Mouse (Mus musculus) right cerebral cortex, postnatal 36 days (tissue): Measurements from ENCODE around the gene Gli3.

Experiments
- DNase-seq, 2 experiments: peaks; one replicate each; pipeline ENCODE4 v3.0.0; 2022; ENCODE audit warnings: low spot score in 2 of 2, mixed read lengths in 1 of 2

Gene Gli3

GRCm38 (mm10) chr13:15462830-15463491, at the start of gene Gli3:
TSS of gene Gli3 (plus strand) at chr13:15463235.
- DNase-seq, result no peak

- no peak for DNase-seq
Measured at GRCm38 (mm10) chr13:15421182-15421750, 41.8 kb upstream of the Gli3 start.

- no peak for DNase-seq
Measured at GRCm38 (mm10) chr13:15442002-15442401, 21.0 kb upstream of the Gli3 start.

- DNase-seq, result no peak
Measured at GRCm38 (mm10) chr13:15444312-15444711, 18.7 kb upstream of the Gli3 start.

- no peak for DNase-seq
Measured at GRCm38 (mm10) chr13:15445591-15445990, 17.4 kb upstream of the Gli3 start.

- no peak for DNase-seq
Measured at GRCm38 (mm10) chr13:15446004-15446403, 17.0 kb upstream of the Gli3 start.

- no peak for DNase-seq
Measured at GRCm38 (mm10) chr13:15446782-15447564, 16.1 kb upstream of the Gli3 start.

GRCm38 (mm10) chr13:15450941-15451340, 12.1 kb upstream of the Gli3 start:
- no peak for DNase-seq

DNA sequence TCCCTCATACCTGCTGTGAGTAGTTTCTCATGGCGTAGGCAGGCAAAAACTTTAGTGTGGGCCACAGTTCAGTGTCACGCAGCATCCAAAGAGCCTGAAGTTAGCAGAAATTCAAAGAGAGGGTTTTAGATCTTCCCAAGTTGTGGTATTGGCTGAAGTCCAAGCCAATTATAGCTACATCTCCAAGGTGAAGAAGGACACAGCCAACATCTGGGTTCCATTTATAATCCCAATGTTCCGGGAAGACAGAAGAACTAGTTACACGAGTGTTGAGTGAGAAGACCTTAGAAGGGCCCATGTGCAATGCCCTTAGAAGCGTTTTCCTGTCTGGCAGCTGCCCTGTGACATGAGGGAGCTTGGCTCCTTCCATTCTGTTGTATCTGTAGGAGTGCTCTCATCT, 5.2 kb upstream of the Gli3 start:
- no peak for DNase-seq

- DNase-seq, result no peak
Measured at GRCm38 (mm10) chr13:15461926-15462325, 1.1 kb upstream of the Gli3 start.

GRCm38 (mm10) chr13:15463492-15464080, 551 bp downstream of the Gli3 start:
- no peak for DNase-seq

DNA sequence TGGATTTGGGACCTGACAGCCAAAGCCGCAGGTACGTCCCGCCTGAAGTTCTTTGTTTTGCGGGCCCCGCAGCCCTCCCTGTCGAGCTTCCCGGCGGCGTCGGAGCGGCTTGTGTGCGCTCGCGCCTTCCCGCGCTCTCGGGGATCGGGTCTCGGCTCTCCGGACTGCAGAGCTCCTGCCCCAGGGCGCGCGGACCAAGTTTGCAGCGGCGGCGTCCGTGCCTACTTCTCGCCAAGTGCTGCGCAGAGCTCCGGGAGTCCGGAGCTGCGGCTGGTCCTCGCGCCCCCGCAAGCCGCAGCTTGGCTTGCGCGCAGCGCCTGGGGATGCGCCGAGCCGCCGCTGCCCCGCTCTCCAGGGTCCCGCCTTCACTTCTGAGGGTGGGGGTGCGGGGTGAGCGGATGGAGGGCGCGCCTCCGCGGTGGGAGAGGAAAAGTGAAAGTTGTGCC, 1.1 kb downstream of the Gli3 start:
- no peak for DNase-seq

DNA sequence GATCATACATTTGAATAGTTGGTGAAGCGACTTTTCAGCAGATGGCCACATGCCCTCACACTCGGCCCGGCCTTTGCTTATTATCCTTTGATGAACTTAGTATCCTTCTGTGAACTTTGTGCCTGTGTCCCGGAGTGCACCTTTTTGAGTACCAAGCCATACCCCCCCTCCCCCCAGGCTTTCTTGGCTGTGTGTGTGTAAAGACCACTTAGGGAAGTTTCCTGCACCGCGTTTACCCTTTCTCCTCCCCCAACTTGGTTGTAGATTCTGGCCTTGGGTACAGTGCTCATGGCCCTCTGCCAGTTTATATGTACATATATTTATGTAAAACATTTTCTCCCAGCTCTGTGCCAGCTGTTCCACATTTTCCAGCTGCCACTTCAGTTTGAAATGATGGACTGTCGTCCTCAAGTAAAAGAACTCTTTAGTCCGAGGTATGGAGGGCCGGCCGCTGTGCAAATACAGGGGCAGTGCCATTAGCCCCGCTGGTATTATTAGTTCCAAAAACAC, 1.8 kb downstream of the Gli3 start:
- DNase-seq, result no peak

GRCm38 (mm10) chr13:15466496-15466895, 3.5 kb downstream of the Gli3 start:
- DNase-seq, result no peak

DNA sequence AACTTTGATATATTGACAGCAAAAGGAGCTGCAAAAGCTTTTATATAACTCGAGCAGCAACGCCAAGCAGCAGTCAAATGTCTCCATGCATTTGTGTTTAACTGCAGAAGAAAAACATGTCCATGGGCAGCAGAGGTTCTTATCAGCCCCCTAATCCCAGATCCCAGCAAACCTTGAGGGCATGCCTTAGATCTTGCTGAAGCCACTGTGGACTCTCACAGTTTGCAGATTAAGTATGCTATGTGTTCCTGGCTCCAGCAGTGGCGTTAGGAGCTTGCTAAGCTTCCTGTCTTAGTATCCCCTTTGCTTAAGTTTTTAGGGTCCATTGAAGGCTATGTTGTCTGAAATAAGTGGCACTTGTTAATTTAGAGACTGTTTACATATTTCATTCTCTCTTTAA, 4.4 kb downstream of the Gli3 start:
- no peak for DNase-seq

DNA sequence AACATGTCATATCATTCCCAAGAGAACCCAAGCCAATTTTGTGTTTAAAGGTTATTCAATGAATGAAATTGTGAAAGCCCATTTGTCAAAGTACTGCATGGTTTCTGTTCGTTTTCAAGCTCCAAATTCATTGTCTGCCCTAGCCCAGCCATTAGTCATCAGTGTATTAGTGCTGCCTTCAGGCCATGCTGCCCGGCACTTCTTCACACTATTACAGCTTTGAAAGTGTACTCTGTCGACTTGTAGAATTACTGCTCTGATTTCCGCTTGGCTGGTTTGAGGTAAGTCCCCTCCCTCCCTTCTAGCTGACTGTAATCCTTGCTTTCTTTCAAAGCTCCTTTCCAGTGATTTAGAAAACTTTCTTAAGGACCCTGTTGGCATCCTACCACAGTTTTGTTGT, 5.4 kb downstream of the Gli3 start:
- no peak for DNase-seq

DNA sequence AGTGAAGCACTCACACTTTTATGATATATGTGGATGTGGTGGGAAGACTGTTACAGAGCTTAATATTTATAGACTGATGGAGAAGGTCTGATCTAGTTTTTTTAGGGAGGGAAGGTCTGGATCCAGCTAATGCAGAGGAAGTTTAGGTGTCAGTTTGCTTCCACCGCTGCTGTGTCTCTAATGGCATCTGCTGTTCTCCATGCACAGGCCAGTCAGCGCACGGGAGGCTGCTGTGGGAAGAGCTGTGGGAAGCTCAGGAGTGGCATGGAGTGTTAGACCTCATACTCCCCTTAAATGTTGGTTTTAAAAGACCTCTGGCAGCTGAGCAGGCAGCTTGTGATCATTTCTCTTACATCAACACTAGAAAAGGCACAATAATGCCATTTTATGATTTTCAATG, 7.0 kb downstream of the Gli3 start:
- DNase-seq, result no peak

- DNase-seq, result no peak
Measured at GRCm38 (mm10) chr13:15472712-15473111, 9.7 kb downstream of the Gli3 start.

- no peak for DNase-seq
Measured at GRCm38 (mm10) chr13:15474393-15474792, 11.4 kb downstream of the Gli3 start.

- DNase-seq, result no peak
Measured at GRCm38 (mm10) chr13:15486033-15486891, 23.2 kb downstream of the Gli3 start.

- DNase-seq, result no peak
Measured at GRCm38 (mm10) chr13:15487334-15487733, 24.3 kb downstream of the Gli3 start.
